ENCODE assay signal across 7 mouse cellular contexts in genomic region chrX:142967067-142967466, GRCm38 (mm10). TPM values are rescaled to one million over a fixed set of nuclear protein-coding genes. Genes with fewer than 3 reads are reported as not detected.
DNase-seq lines count a peak whose midpoint lies in the region; ATAC-seq lines count a peak whose summit lies in the region.

No protein-coding gene starts in this region.

- H3K4me2 ChIP-seq in embryonic facial prominence, embryonic 14.5 days (ENCODE audit: low read depth, low read length): peak overlapping the region; percentile 46
- H3K4me2 ChIP-seq in hindbrain, embryonic 16.5 days (ENCODE audit: low read length): peak overlapping the region; percentile 56

- WGBS in embryonic facial prominence, embryonic 14.5 days: 39% methylated on average over 7 of the region's 7 CpGs
- WGBS in hindbrain, embryonic 16.5 days: 36% methylated on average over 7 of the region's 7 CpGs

- peak overlapping the region; percentile 79; the same call in 1 of the 2 replicates for H3K9ac ChIP-seq in embryonic facial prominence, embryonic 14.5 days (ENCODE audit: low read depth, low read length)
- peak overlapping the region; percentile 77 for H3K9ac ChIP-seq in hindbrain, embryonic 16.5 days (ENCODE audit: low read depth, low read length)

- peak; percentile 4 for DNase-seq in embryonic facial prominence, embryonic 14.5 days (ENCODE audit: low spot score)
- DNase-seq in lung, postnatal 10 days: peak; percentile 2
- no peak for DNase-seq in adrenal gland, postnatal 36 days

- H3K27ac ChIP-seq in embryonic facial prominence, embryonic 14.5 days (replicated peaks; ENCODE audit: low read depth, low read length): no peak overlapping the region
- H3K27ac ChIP-seq in hindbrain, embryonic 16.5 days (ENCODE audit: low read depth, low read length): no peak overlapping the region

- H3K4me1 ChIP-seq in megakaryocyte, embryonic 14.5 days: no peaks in the 10 kb centered on the region
- no peaks in the 10 kb centered on the region for H3K4me1 ChIP-seq in embryonic facial prominence, embryonic 14.5 days (ENCODE audit: control insufficient read depth, insufficient read depth, low read length)
- H3K4me1 ChIP-seq in hindbrain, embryonic 16.5 days (ENCODE audit: control insufficient read depth, insufficient read depth, low read depth, low read length): no peaks in the 10 kb centered on the region; the same call in 1 of the 2 replicates

- peak overlapping the region; percentile 96 for H3K4me3 ChIP-seq in megakaryocyte, embryonic 14.5 days (replicated peaks)
- peak overlapping the region; percentile 64 for H3K4me3 ChIP-seq in embryonic facial prominence, embryonic 14.5 days (ENCODE audit: low read depth, low read length)
- H3K4me3 ChIP-seq in hindbrain, embryonic 16.5 days (ENCODE audit: low read length): peak overlapping the region; percentile 62

- H3K9me3 ChIP-seq in megakaryocyte, embryonic 14.5 days: peaks cover 6% of the 10 kb centered on the region; the same call in 1 of the 2 replicates
- no peaks in the 10 kb centered on the region for H3K9me3 ChIP-seq in embryonic facial prominence, embryonic 14.5 days (ENCODE audit: control insufficient read depth, low read length)
- H3K9me3 ChIP-seq in hindbrain, embryonic 16.5 days (ENCODE audit: control insufficient read depth, low read length): no peaks in the 10 kb centered on the region

- H3K36me3 ChIP-seq in megakaryocyte, embryonic 14.5 days (replicated peaks; ENCODE audit: low read length): no peaks in the 10 kb centered on the region
- no peaks in the 10 kb centered on the region for H3K36me3 ChIP-seq in embryonic facial prominence, embryonic 14.5 days (ENCODE audit: control insufficient read depth, insufficient read depth, low read length)
- H3K36me3 ChIP-seq in hindbrain, embryonic 16.5 days (ENCODE audit: control insufficient read depth, insufficient read depth, low read length): no peaks in the 10 kb centered on the region

- ATAC-seq in megakaryocyte, adult 5-6 weeks (ENCODE audit: poor library complexity, severe bottlenecking): no peak
- ATAC-seq in embryonic facial prominence, embryonic 14.5 days (ENCODE audit: low read depth): no peak
- no peak for ATAC-seq in hindbrain, embryonic 16.5 days
- no peak for ATAC-seq in monocyte, adult 5-6 weeks (replicated peaks; ENCODE audit: insufficient number of reproducible peaks, low FRiP score, low TSS enrichment, poor library complexity, severe bottlenecking)

- peaks cover 18% of the 10 kb centered on the region for H3K27me3 ChIP-seq in megakaryocyte, embryonic 14.5 days (replicated peaks)
- H3K27me3 ChIP-seq in embryonic facial prominence, embryonic 14.5 days (replicated peaks; ENCODE audit: control insufficient read depth, insufficient read depth, low read length): peaks cover 7% of the 10 kb centered on the region
- no peaks in the 10 kb centered on the region for H3K27me3 ChIP-seq in hindbrain, embryonic 16.5 days (replicated peaks; ENCODE audit: control insufficient read depth, insufficient read depth, low read length)

RNA-seq across cellular contexts. Expression of gene Ammecr1, which starts 0.5 kb away (rescaled TPM):
- 1.6 and 2.0 TPM in 2 replicates for polyA plus RNA-seq in megakaryocyte, embryonic 14.5 days (2012; ENCODE audit: insufficient read depth, low replicate concordance)
- total RNA-seq in megakaryocyte, adult 5-6 weeks (2015): 11.8 and 14.2 TPM in 2 replicates
- 7.3 and 7.4 TPM in 2 replicates for total RNA-seq in megakaryocyte, adult 5-6 weeks (2017)
- 21.7 and 21.8 TPM in 2 replicates for polyA plus RNA-seq in embryonic facial prominence, embryonic 14.5 days (2014; fragmentation: Nextera tagmentation; extraction: Ambion mirVana)
- polyA plus RNA-seq in hindbrain, embryonic 16.5 days (2015; fragmentation: Nextera tagmentation; extraction: Ambion mirVana): 1.8 and 2.6 TPM in 2 replicates
- total RNA-seq in monocyte, adult 5-6 weeks (2017): 3.1 to 9.0 TPM (median 5.3 TPM) in 3 replicates
- 10 to 100 TPM; 10.1 to 11.6 TPM for total RNA-seq in adrenal gland, postnatal 36 days (2021)

Comparison
In these comparisons a context has a peak if more than half of its experiments do, and no peak if none do; other contexts are left out.
1. DNase-seq: peak in embryonic facial prominence, embryonic 14.5 days (single experiment) and lung, postnatal 10 days (single experiment); none in adrenal gland, postnatal 36 days (0 of 2).
2. Peak in every context shown above with its lines, with median percentiles within 50 percentile points of each other: H3K4me3 ChIP-seq.